Mouse (Mus musculus): Measurements from ENCODE around the gene Cacna1d. TPM values are rescaled to one million over a fixed set of nuclear protein-coding genes. Genes with fewer than 3 reads are reported as not detected.

The Cacna1d gene
- polyA plus RNA-seq, 1 experiment from 2014 or later = 3.0 TPM

GRCm38 (mm10) chr14:30311206-30311889, 179.9 kb downstream of the Cacna1d start:
- H3K4me1 ChIP-seq (replicated peaks; ENCODE audit: insufficient read depth, low read length) = no peaks in the 10 kb centered on the region
- no peaks in the 10 kb centered on the region for H3K9me3 ChIP-seq (replicated peaks; ENCODE audit: low read length)
- H3K36me3 ChIP-seq (ENCODE audit: insufficient read depth, low read length) = no peaks in the 10 kb centered on the region
- no peak for TF ChIP-seq CTCF (IDR thresholded peaks at IDR 0.05; ENCODE audit: low read depth)
- H3K9ac ChIP-seq (ENCODE audit: low read depth, low read length) = no peak overlapping the region
- H3K4me2 ChIP-seq (ENCODE audit: low read length) = no peak overlapping the region
- ATAC-seq (replicated peaks; ENCODE audit: low FRiP score, low read depth) (no peak), DNase-seq (ENCODE audit: low spot score) (no peak)
- no peak overlapping the region for H3K27ac ChIP-seq
- H3K27me3 ChIP-seq (ENCODE audit: insufficient read depth, low read length) = no peaks in the 10 kb centered on the region
- WGBS = 61% methylated on average over 13 of the region's 13 CpGs
- no peak overlapping the region for H3K4me3 ChIP-seq (replicated peaks; ENCODE audit: low read depth, low read length)

- DNase-seq (ENCODE audit: low spot score) = no peak
Measured at GRCm38 (mm10) chr14:30310236-30310635, 181.0 kb downstream of the Cacna1d start.

GRCm38 (mm10) chr14:30306221-30306620, 185.0 kb downstream of the Cacna1d start:
- no peak for ATAC-seq (replicated peaks; ENCODE audit: low FRiP score, low read depth)
- Histone ChIP-seq H3K4me3 (replicated peaks; ENCODE audit: low read depth, low read length) (no peak overlapping the region), H3K27ac (no peak overlapping the region), H3K9me3 (replicated peaks; ENCODE audit: low read length) (no peaks in the 10 kb centered on the region), H3K36me3 (ENCODE audit: insufficient read depth, low read length) (no peaks in the 10 kb centered on the region), H3K4me2 (ENCODE audit: low read length) (no peak overlapping the region), H3K27me3 (ENCODE audit: insufficient read depth, low read length) (no peaks in the 10 kb centered on the region), H3K9ac (ENCODE audit: low read depth, low read length) (no peak overlapping the region), H3K4me1 (replicated peaks; ENCODE audit: insufficient read depth, low read length) (no peaks in the 10 kb centered on the region)
- no peak for TF ChIP-seq CTCF (IDR thresholded peaks at IDR 0.05; ENCODE audit: low read depth)
- WGBS = 45% methylated on average over 6 of the region's 6 CpGs
- no peak for DNase-seq (ENCODE audit: low spot score)

More at GRCm38 (mm10) chr14:30310236-30310635, 181.0 kb downstream of the Cacna1d start:
- TF ChIP-seq CTCF (IDR thresholded peaks at IDR 0.05; ENCODE audit: low read depth) = no peak
- no peaks in the 10 kb centered on the region for H3K9me3 ChIP-seq (replicated peaks; ENCODE audit: low read length)
- H3K4me2 ChIP-seq (ENCODE audit: low read length) = no peak overlapping the region
- no peaks in the 10 kb centered on the region for H3K36me3 ChIP-seq (ENCODE audit: insufficient read depth, low read length)
- 88% methylated on average over 10 of the region's 10 CpGs for WGBS
- no peak overlapping the region for H3K9ac ChIP-seq (ENCODE audit: low read depth, low read length)
- no peak overlapping the region for H3K4me3 ChIP-seq (replicated peaks; ENCODE audit: low read depth, low read length)
- no peak for ATAC-seq (replicated peaks; ENCODE audit: low FRiP score, low read depth)
- no peaks in the 10 kb centered on the region for H3K4me1 ChIP-seq (replicated peaks; ENCODE audit: insufficient read depth, low read length)
- no peaks in the 10 kb centered on the region for H3K27me3 ChIP-seq (ENCODE audit: insufficient read depth, low read length)
- no peak overlapping the region for H3K27ac ChIP-seq

- H3K36me3 ChIP-seq (ENCODE audit: insufficient read depth, low read length) = no peaks in the 10 kb centered on the region
- no peak overlapping the region for H3K9ac ChIP-seq (ENCODE audit: low read depth, low read length)
- no peak overlapping the region for H3K4me3 ChIP-seq (replicated peaks; ENCODE audit: low read depth, low read length)
- no peak overlapping the region for H3K27ac ChIP-seq
- ATAC-seq (replicated peaks; ENCODE audit: low FRiP score, low read depth) (no peak), DNase-seq (ENCODE audit: low spot score) (no peak)
- H3K4me1 ChIP-seq (replicated peaks; ENCODE audit: insufficient read depth, low read length) = no peaks in the 10 kb centered on the region
- H3K9me3 ChIP-seq (replicated peaks; ENCODE audit: low read length) = no peaks in the 10 kb centered on the region
- H3K4me2 ChIP-seq (ENCODE audit: low read length) = no peak overlapping the region
- no peaks in the 10 kb centered on the region for H3K27me3 ChIP-seq (ENCODE audit: insufficient read depth, low read length)
- WGBS = 82% methylated on average over 7 of the region's 7 CpGs
- no peak for TF ChIP-seq CTCF (IDR thresholded peaks at IDR 0.05; ENCODE audit: low read depth)
Measured at GRCm38 (mm10) chr14:30299946-30300345, 191.3 kb downstream of the Cacna1d start.

- Histone ChIP-seq H3K9ac (ENCODE audit: low read depth, low read length) (no peak overlapping the region), H3K36me3 (ENCODE audit: insufficient read depth, low read length) (no peaks in the 10 kb centered on the region), H3K27ac (no peak overlapping the region), H3K9me3 (replicated peaks; ENCODE audit: low read length) (no peaks in the 10 kb centered on the region), H3K4me1 (replicated peaks; ENCODE audit: insufficient read depth, low read length) (no peaks in the 10 kb centered on the region; the same call in 1 of the 2 replicates), H3K4me2 (ENCODE audit: low read length) (no peak overlapping the region), H3K27me3 (ENCODE audit: insufficient read depth, low read length) (no peaks in the 10 kb centered on the region), H3K4me3 (replicated peaks; ENCODE audit: low read depth, low read length) (no peak overlapping the region)
- 94% methylated on average over 11 of the region's 11 CpGs for WGBS
- no peak for DNase-seq (ENCODE audit: low spot score)
- ATAC-seq (replicated peaks; ENCODE audit: low FRiP score, low read depth) = no peak
- TF ChIP-seq CTCF (IDR thresholded peaks at IDR 0.05; ENCODE audit: low read depth) = no peak
Measured at GRCm38 (mm10) chr14:30297492-30297891, 193.8 kb downstream of the Cacna1d start.

- Histone ChIP-seq H3K27me3 (ENCODE audit: insufficient read depth, low read length) (no peaks in the 10 kb centered on the region), H3K4me3 (replicated peaks; ENCODE audit: low read depth, low read length) (no peak overlapping the region), H3K9me3 (replicated peaks; ENCODE audit: low read length) (no peaks in the 10 kb centered on the region), H3K9ac (ENCODE audit: low read depth, low read length) (no peak overlapping the region), H3K4me2 (ENCODE audit: low read length) (no peak overlapping the region), H3K4me1 (replicated peaks; ENCODE audit: insufficient read depth, low read length) (no peaks in the 10 kb centered on the region; the same call in none of the 2 replicates), H3K27ac (no peak overlapping the region), H3K36me3 (ENCODE audit: insufficient read depth, low read length) (no peaks in the 10 kb centered on the region)
- ATAC-seq (replicated peaks; ENCODE audit: low FRiP score, low read depth) = no peak
- TF ChIP-seq CTCF (IDR thresholded peaks at IDR 0.05; ENCODE audit: low read depth) = no peak
- DNase-seq (ENCODE audit: low spot score) = no peak
- 35% methylated on average over 1 of the region's 1 CpGs for WGBS
Measured at GRCm38 (mm10) chr14:30292135-30292463, 199.2 kb downstream of the Cacna1d start.

Measured in kidney, postnatal 0 days (tissue).